22 mouse cellular contexts compared by ENCODE assay signal in the genomic region with DNA sequence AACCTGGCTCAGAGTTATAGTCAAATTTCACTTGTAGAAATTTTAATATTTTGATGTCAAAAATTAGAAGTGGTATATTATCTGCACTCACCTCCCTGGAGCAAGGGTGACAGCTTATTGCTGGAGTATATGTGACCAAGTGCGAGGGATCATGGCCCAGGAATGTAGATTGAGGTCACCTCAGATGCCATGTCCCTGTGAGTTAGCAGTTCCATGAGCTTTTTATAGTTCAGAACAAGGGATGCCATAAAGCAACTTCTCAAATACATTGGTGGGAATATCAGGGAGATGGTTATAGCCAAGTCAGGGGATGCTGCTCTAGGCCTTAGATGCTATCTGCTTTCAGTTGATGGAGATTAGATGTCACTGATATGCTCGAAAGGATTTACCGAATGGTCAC. TPM values are rescaled to one million over a fixed set of nuclear protein-coding genes. Genes with fewer than 3 reads are reported as not detected.
DNase-seq lines count a peak whose midpoint lies in the region; ATAC-seq and TF ChIP-seq lines count a peak whose summit lies in the region.
"Had no signal": no experiment of that assay in that cellular context is flagged by ENCODE, and none has a peak within 500 bp of the region (broad histone marks: within the 10 kb centered on the region; RNA-seq: fewer than 3 reads in every experiment).

No protein-coding gene starts in this region.

- 0 out of 2 replicates have a peak overlapping the region, but pooled peaks have one; percentile 10 for H3K27ac ChIP-seq in heart, embryonic 15.5 days
- H3K27ac ChIP-seq in heart, embryonic 12.5 days (ENCODE audit: poor library complexity, severe bottlenecking), result no peak overlapping the region
- peak overlapping the region; percentile 39 for H3K27ac ChIP-seq in heart, postnatal 0 days (ENCODE audit: low read depth)
- no peak overlapping the region for H3K27ac ChIP-seq in heart, adult 2 months

- no peaks in the 10 kb centered on the region for H3K36me3 ChIP-seq in heart, embryonic 15.5 days
- H3K36me3 ChIP-seq in heart, embryonic 12.5 days, result no peaks in the 10 kb centered on the region
- no peaks in the 10 kb centered on the region for H3K36me3 ChIP-seq in heart, postnatal 0 days (replicated peaks; ENCODE audit: control insufficient read depth, insufficient read depth, low read length)
- peaks cover 3% of the 10 kb centered on the region; the same call in 1 of the 2 replicates for H3K36me3 ChIP-seq in heart, adult 2 months (ENCODE audit: control insufficient read depth, insufficient read depth, low read length)
- H3K36me3 ChIP-seq: G1E had no signal

- H3K4me2 ChIP-seq in heart, embryonic 15.5 days, result no peak overlapping the region
- no peak overlapping the region for H3K4me2 ChIP-seq in heart, embryonic 12.5 days
- no peak overlapping the region for H3K4me2 ChIP-seq in heart, postnatal 0 days (ENCODE audit: low read depth, low read length)

- no peaks in the 10 kb centered on the region for H3K9me3 ChIP-seq in heart, embryonic 15.5 days (replicated peaks)
- H3K9me3 ChIP-seq in heart, embryonic 12.5 days (replicated peaks), result no peaks in the 10 kb centered on the region
- H3K9me3 ChIP-seq in heart, postnatal 0 days (replicated peaks; ENCODE audit: control insufficient read depth, low read length), result no peaks in the 10 kb centered on the region
- H3K9me3 ChIP-seq: G1E had no signal

- no peaks in the 10 kb centered on the region for H3K79me2 ChIP-seq in heart, adult 2 months (replicated peaks; ENCODE audit: control insufficient read depth, insufficient read depth, low read length)

- ATAC-seq in heart, embryonic 15.5 days (replicated peaks; ENCODE audit: insufficient number of reproducible peaks, insufficient read depth, low FRiP score, low read depth), result no peak
- no peak for ATAC-seq in heart, embryonic 12.5 days (ENCODE audit: insufficient number of reproducible peaks, low FRiP score)
- ATAC-seq in heart, postnatal 0 days (ENCODE audit: insufficient read depth, low read depth), result peak; percentile 52
- ATAC-seq: activated CD4-positive, CD25-positive, alpha-beta regulatory T cell, adult 4 months; CD4-positive, CD25-positive, alpha-beta regulatory T cell, adult 4 months; Patski had no signal

- peak; percentile 64 for DNase-seq in heart, adult 11 months
- no peak for DNase-seq in heart, postnatal 4 days
- peak; percentile 33 for DNase-seq in heart, postnatal 0 days (ENCODE audit: low spot score)
- DNase-seq in heart, adult 2 months, result no peak
- DNase-seq: adrenal gland, adult 2 months; adrenal gland, adult 8-10 months; adrenal gland, postnatal 10 days; adrenal gland, postnatal 14 days; adrenal gland, postnatal 25 days; adrenal gland, postnatal 36 days; B cell, adult 2 months; cerebellum, adult 11 months; cerebellum, adult 11-12 months; cerebellum, adult 18-20 months had no signal

- H3K4me1 ChIP-seq in heart, embryonic 15.5 days (replicated peaks), result peaks cover 25% of the 10 kb centered on the region
- peaks cover 20% of the 10 kb centered on the region for H3K4me1 ChIP-seq in heart, embryonic 12.5 days (replicated peaks)
- H3K4me1 ChIP-seq in heart, postnatal 0 days (ENCODE audit: control insufficient read depth, insufficient read depth), result peaks cover 15% of the 10 kb centered on the region
- no peaks in the 10 kb centered on the region; the same call in 1 of the 2 replicates for H3K4me1 ChIP-seq in heart, adult 2 months (ENCODE audit: control insufficient read depth, insufficient read depth, low read length)

- H3K27me3 ChIP-seq in heart, embryonic 15.5 days, result no peaks in the 10 kb centered on the region
- H3K27me3 ChIP-seq in heart, embryonic 12.5 days (replicated peaks), result no peaks in the 10 kb centered on the region
- no peaks in the 10 kb centered on the region for H3K27me3 ChIP-seq in heart, postnatal 0 days (ENCODE audit: control insufficient read depth, insufficient read depth, low read length)
- no peaks in the 10 kb centered on the region for H3K27me3 ChIP-seq in heart, adult 2 months (ENCODE audit: control insufficient read depth, insufficient read depth, low read length)
- H3K27me3 ChIP-seq: Patski had no signal

- no peak for TF ChIP-seq POLR2A in heart, adult 2 months (IDR thresholded peaks at IDR 0.05; ENCODE audit: insufficient read depth, low read depth, low read length)

- H3K4me3 ChIP-seq in heart, embryonic 15.5 days, result no peak overlapping the region
- no peak overlapping the region for H3K4me3 ChIP-seq in heart, embryonic 12.5 days
- no peak overlapping the region for H3K4me3 ChIP-seq in heart, postnatal 0 days (ENCODE audit: low read depth, low read length)
- no peak overlapping the region for H3K4me3 ChIP-seq in heart, adult 2 months

- TF ChIP-seq CTCF in heart, postnatal 0 days (IDR thresholded peaks at IDR 0.05; ENCODE audit: low read depth), result no peak
- TF ChIP-seq CTCF in heart, adult 2 months (IDR thresholded peaks at IDR 0.05), result no peak

- intact Hi-C loops in heart, adult 2 months (cut with DNase I), result loop anchor here (5.0 kb wide), 1 partner anchor 37 kb away; no protein-coding TSS in a partner anchor

- TF ChIP-seq EP300 in heart, postnatal 0 days (IDR thresholded peaks at IDR 0.05; ENCODE audit: low read depth), result 0 out of 2 replicates have a peak, but pooled peaks have one; percentile 23
- no peak for TF ChIP-seq EP300 in heart, adult 2 months (IDR thresholded peaks at IDR 0.05; ENCODE audit: insufficient read depth, low read depth, low read length)

- 78% methylated on average over 3 of the region's 3 CpGs for WGBS in heart, embryonic 15.5 days
- 76% methylated on average over 3 of the region's 3 CpGs for WGBS in heart, embryonic 12.5 days
- 56% methylated on average over 3 of the region's 3 CpGs for WGBS in heart, postnatal 0 days
- 73% methylated on average over 3 of the region's 3 CpGs for WGBS in heart, adult 2 months

- no peak overlapping the region for H3K9ac ChIP-seq in heart, embryonic 15.5 days
- H3K9ac ChIP-seq in heart, embryonic 12.5 days, result no peak overlapping the region
- no peak overlapping the region for H3K9ac ChIP-seq in heart, postnatal 0 days (replicated peaks; ENCODE audit: low read depth, low read length)
- H3K9ac ChIP-seq in heart, adult 2 months (ENCODE audit: low read depth, low read length), result no peak overlapping the region

RNA-seq across cellular contexts. Expression of a gene that starts 27.7 kb away (rescaled TPM):
- total RNA-seq in heart, postnatal 4 days (2021), result 1 to 10 TPM; 1.5 TPM
- polyA plus RNA-seq in heart, embryonic 15.5 days (2015; fragmentation: Nextera tagmentation; extraction: Ambion mirVana), result 0.69 and 1.6 TPM in 2 replicates
- 2.2 and 2.6 TPM in 2 replicates for polyA plus RNA-seq in heart, embryonic 12.5 days (2016; fragmentation: Nextera tagmentation; extraction: Ambion mirVana)
- total RNA-seq in heart, postnatal 0 days (2014; rRNA removed; ENCODE audit: low replicate concordance), result 0.27 and 1.1 TPM in 2 replicates
- 0.62 and 1.1 TPM in 2 replicates for polyA plus RNA-seq in heart, postnatal 0 days (2015; fragmentation: Nextera tagmentation; extraction: Ambion mirVana)
- under 1 TPM; 0.18 to 0.47 TPM for total RNA-seq in heart, adult 2 months (2021)
- polyA plus RNA-seq in heart, adult 2 months (2012; rRNA removed), result 1.3 and 1.4 TPM in 2 replicates
- total RNA-seq: CH12.LX, MEL had no signal
- polyA plus RNA-seq: activated CD4-positive, CD25-positive, alpha-beta regulatory T cell, adult 4 months; CD4-positive, CD25-positive, alpha-beta regulatory T cell, adult 4 months; G1E had no signal

Comparison
In these comparisons a context has a peak if more than half of its experiments do, and no peak if none do; other contexts are left out.
1. DNase-seq: peak in heart, adult 11 months (single experiment) and heart, postnatal 0 days (single experiment); none in heart, postnatal 4 days (single experiment) and heart, adult 2 months (0 of 2).
2. H3K27ac ChIP-seq: peak in heart, embryonic 15.5 days (single experiment) and heart, postnatal 0 days (single experiment); none in heart, embryonic 12.5 days (single experiment) and heart, adult 2 months (single experiment).